Mouse (Mus musculus) MEL (cell line): ENCODE results near the gene Ep400. TPM values are rescaled to one million over a fixed set of nuclear protein-coding genes. Genes with fewer than 3 reads are reported as not detected.

Source experiments
- DNase-seq: peaks from one replicate; pipeline ENCODE4 v3.0.0; 2011; ENCODE audit warnings: low read depth, low spot score
- H3K27ac ChIP-seq: 2 replicates; pipeline ENCODE4 v1.5.1; 2012; ENCODE audit warnings: low read depth, mild to moderate bottlenecking, control low read depth, low read length, moderate library complexity; ENCODE audit not compliant: control insufficient read depth
- H3K27me3 ChIP-seq, 2 experiments: fragments of 150-350 bp in 1 of 2; sonication (generic) in 1 of 2; 2 replicates each; pipeline ENCODE4 v1.6.1; 2012; ENCODE audit warnings: low read length in 2 of 2, mild to moderate bottlenecking in 2 of 2, improper control_type of control experiment in 1 of 2, moderate library complexity in 1 of 2; ENCODE audit not compliant: insufficient read depth in 2 of 2, control insufficient read depth in 1 of 2
- H3K36me3 ChIP-seq, 2 experiments: 2 replicates each; pipeline ENCODE4 v1.6.1; 2012 to 2014; ENCODE audit warnings: low read length in 2 of 2, improper control_type of control experiment in 1 of 2, inconsistent platforms in 1 of 2, mild to moderate bottlenecking in 1 of 2; ENCODE audit not compliant: insufficient read depth in 2 of 2, control insufficient read depth in 1 of 2
- H3K4me1 ChIP-seq, 2 experiments: fragments of 150-350 bp in 1 of 2; sonication (generic) in 1 of 2; 2 replicates each; pipeline ENCODE4 v1.6.1; 2012; ENCODE audit warnings: low read length in 2 of 2, improper control_type of control experiment in 1 of 2, mild to moderate bottlenecking in 1 of 2; ENCODE audit not compliant: insufficient read depth in 2 of 2, control insufficient read depth in 1 of 2
- H3K4me3 ChIP-seq, 2 experiments: fragments of 150-350 bp in 1 of 2; sonication (generic) in 1 of 2; 2 replicates each; pipeline ENCODE4 v1.5.1; 2012; ENCODE audit warnings: low read depth in 2 of 2, low read length in 2 of 2, mild to moderate bottlenecking in 2 of 2, moderate library complexity in 2 of 2, control low read depth in 1 of 2, improper control_type of control experiment in 1 of 2; ENCODE audit not compliant: control insufficient read depth in 1 of 2, insufficient read depth in 1 of 2
- H3K79me2 ChIP-seq: 2 replicates; pipeline ENCODE4 v1.6.1; 2012; ENCODE audit warnings: mild to moderate bottlenecking, low read length, moderate library complexity; ENCODE audit not compliant: control insufficient read depth, poor library complexity, insufficient read depth
- H3K9ac ChIP-seq: 2 replicates; pipeline ENCODE4 v1.6.1; 2012; ENCODE audit warnings: low read depth, mild to moderate bottlenecking, control low read depth, low read length, moderate library complexity; ENCODE audit not compliant: control insufficient read depth, poor library complexity, severe bottlenecking
- H3K9me3 ChIP-seq: fragments of 150-350 bp; sonication (generic); replicated peaks from 2 replicates; pipeline ENCODE4 v1.6.1; 2012; ENCODE audit warnings: mild to moderate bottlenecking, low read length, improper control_type of control experiment, moderate library complexity; ENCODE audit not compliant: insufficient read depth
- CHD2 ChIP-seq: IDR thresholded peaks from 2 replicates; pipeline ENCODE4 v1.6.1; 2011; ENCODE audit warnings: low read length, improper control_type of control experiment
- E2F4 ChIP-seq: IDR thresholded peaks from 2 replicates; pipeline ENCODE4 v1.6.1; 2011; ENCODE audit warnings: low read depth, low read length, improper control_type of control experiment, borderline replicate concordance
- ELF1 ChIP-seq: IDR thresholded peaks from 2 replicates; pipeline ENCODE4 v1.6.1; 2014; ENCODE audit warnings: low read depth, mild to moderate bottlenecking, inconsistent platforms, low read length, improper control_type of control experiment, moderate library complexity
- KAT2A ChIP-seq: conservative IDR thresholded peaks from 2 replicates; pipeline ENCODE4 v1.6.1; 2012; ENCODE audit warnings: low read depth, low read length, improper control_type of control experiment, inconsistent platforms
- MXI1 ChIP-seq: IDR thresholded peaks from 2 replicates; pipeline ENCODE4 v1.6.1; 2011; ENCODE audit warnings: mild to moderate bottlenecking, low read depth, low read length, improper control_type of control experiment
- NELFE ChIP-seq: IDR thresholded peaks from 2 replicates; pipeline ENCODE4 v1.6.1; 2011; ENCODE audit warnings: low read depth, low read length, improper control_type of control experiment
- POLR2AphosphoS5 ChIP-seq: IDR thresholded peaks from 2 replicates; pipeline ENCODE4 v1.6.1; 2012; ENCODE audit warnings: low read depth, borderline replicate concordance, mild to moderate bottlenecking, inconsistent platforms, low read length, moderate library complexity, mixed read lengths
- RAD21 ChIP-seq: IDR thresholded peaks from 2 replicates; pipeline ENCODE4 v1.6.1; 2011; ENCODE audit warnings: mild to moderate bottlenecking, low read depth, low read length, improper control_type of control experiment
- SMC3 ChIP-seq: IDR thresholded peaks from 2 replicates; pipeline ENCODE4 v1.6.1; 2011; ENCODE audit warnings: low read depth, low read length, improper control_type of control experiment
- TAL1 ChIP-seq: IDR thresholded peaks from 2 replicates; pipeline ENCODE4 v1.6.1; 2012; ENCODE audit warnings: mild to moderate bottlenecking, inconsistent platforms, low read length, moderate library complexity, mixed read lengths
- TBP ChIP-seq: IDR thresholded peaks from 2 replicates; pipeline ENCODE4 v1.8.0; 2011; ENCODE audit warnings: low read depth, low read length, improper control_type of control experiment
- USF1 ChIP-seq: IDR thresholded peaks from 2 replicates; pipeline ENCODE4 v1.6.1; 2014; ENCODE audit warnings: low read depth, mild to moderate bottlenecking, inconsistent platforms, low read length, improper control_type of control experiment, moderate library complexity
- USF2 ChIP-seq, 2 experiments: IDR thresholded peaks; 2 replicates each; pipeline ENCODE4 v1.6.1; 2011 to 2012; ENCODE audit warnings: improper control_type of control experiment in 2 of 2, low read length in 2 of 2, borderline replicate concordance in 1 of 2, inconsistent platforms in 1 of 2, low read depth in 1 of 2, mild to moderate bottlenecking in 1 of 2; ENCODE audit not compliant: insufficient read depth in 1 of 2
- ZC3H11A ChIP-seq: IDR thresholded peaks from 2 replicates; pipeline ENCODE4 v1.6.1; 2012; ENCODE audit warnings: low read depth, mild to moderate bottlenecking, inconsistent platforms, low read length, improper control_type of control experiment
- polyA plus RNA-seq, 2 experiments: library from polyadenylated mRNA; stranded (reverse) in 1 of 2; unstranded in 1 of 2; fragments of >175 nt in 1 of 2; fragments of >200 nt in 1 of 2; gene quantifications; 2 replicates each; pipeline versions ENCODE4 v1.2.1 to v1.2.4; 2012; ENCODE audit warnings: low replicate concordance in 2 of 2, low read depth in 1 of 2; ENCODE audit not compliant: insufficient read length in 2 of 2, insufficient read depth in 1 of 2, missing spikeins in 1 of 2
- total RNA-seq: library from RNA; depleted of rRNA; stranded (reverse); fragments of 300-350 nt; gene quantifications from 2 replicates; pipeline ENCODE4 v1.2.3, GENCODE M21; 2012

The Ep400 gene
- total and polyA plus RNA-seq, 3 experiments: 21.5 to 96.8 (median 27.2) TPM

DNA sequence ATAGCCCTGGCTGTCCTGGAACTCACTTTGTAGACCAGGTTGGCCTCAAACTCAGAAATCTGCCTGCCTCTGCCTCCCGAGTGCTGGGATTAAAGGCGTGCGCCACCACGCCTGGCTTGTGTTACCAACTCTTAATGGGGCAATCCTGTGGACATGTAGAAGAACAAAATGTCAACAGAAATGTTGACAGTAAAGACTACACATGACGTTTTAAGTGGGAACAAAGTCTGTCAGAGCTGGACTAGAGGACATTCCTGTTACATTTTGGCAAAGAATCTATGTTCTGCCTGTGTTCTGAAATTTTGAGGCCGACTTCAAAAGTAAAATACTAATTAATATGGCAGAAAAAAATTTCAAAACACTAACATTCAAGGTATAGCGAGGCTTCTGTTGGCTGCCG, 6.6 kb downstream of the Ep400 start:
- Histone ChIP-seq H3K4me1 (peaks cover 12 to 19% of the 10 kb centered on the region in 2 experiments), H3K27ac (no peak overlapping the region), H3K9ac (no peak overlapping the region), H3K36me3 (peaks cover 12 to 33% of the 10 kb centered on the region in 2 experiments), H3K9me3 (no peaks in the 10 kb centered on the region), H3K79me2 (peaks cover 84% of the 10 kb centered on the region), H3K27me3 (no peaks in the 10 kb centered on the region), H3K4me3 (no peak overlapping the region)
- no peak for DNase-seq
- TF ChIP-seq POLR2AphosphoS5: no peak
- no peak for TF ChIP-seq ELF1
- no peak for TF ChIP-seq ZC3H11A
- TF ChIP-seq RAD21: no peak
- no peak for TF ChIP-seq TAL1
- TF ChIP-seq SMC3: no peak

DNA sequence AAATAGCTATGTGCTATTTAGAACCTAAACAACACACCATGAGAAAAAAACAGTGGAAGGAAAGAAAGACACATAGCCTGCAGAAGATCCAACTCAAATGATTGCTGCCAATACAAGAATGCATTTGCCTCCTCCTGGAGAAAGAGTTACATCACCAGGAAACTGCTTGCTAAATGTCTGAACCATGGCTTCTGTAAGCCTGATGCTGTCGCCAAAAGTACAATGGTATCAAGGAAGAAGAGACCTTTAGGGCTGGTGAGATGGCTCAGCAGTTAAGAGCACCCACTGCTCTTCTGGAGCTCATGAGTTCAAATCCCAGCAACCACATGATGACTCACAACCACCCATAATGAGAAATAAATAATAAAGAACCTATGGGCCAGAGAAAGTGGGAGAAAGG, 25.5 kb downstream of the Ep400 start:
- H3K27me3 ChIP-seq: no peaks in the 10 kb centered on the region
- H3K36me3 ChIP-seq: peaks cover 0 to 30% of the 10 kb centered on the region in 2 experiments; a peak in 3 of 4 replicates
- TF ChIP-seq USF1 (no peak), E2F4 (no peak), MXI1 (no peak), TAL1 (no peak), POLR2AphosphoS5 (no peak), TBP (no peak), KAT2A (no peak), USF2 (IDR thresholded peaks at IDR 0.05; ENCODE audit: borderline replicate concordance in 1 of 2, insufficient read depth in 1 of 2, low read depth in 1 of 2, low read length in 2 of 2) (no peak), NELFE (no peak), CHD2 (no peak)
- TF ChIP-seq, all 39 proteins: peak for 0
- Histone ChIP-seq H3K4me1 (no peaks in the 10 kb centered on the region), H3K4me3 (no peak overlapping the region), H3K9me3 (no peaks in the 10 kb centered on the region), H3K9ac (no peak overlapping the region), H3K27ac (no peak overlapping the region), H3K79me2 (peaks cover 49% of the 10 kb centered on the region)
- DNase-seq: no peak
